Mouse (Mus musculus) spleen, adult 12 weeks (tissue): ENCODE results near the gene Rce1.
"Not testable (repeated sequence)": the region's sequence is repeated elsewhere in the genome, so short reads cannot be mapped to it uniquely, and the experiment has no call there.

Experiments
- DNase-seq: peaks from one replicate; pipeline ENCODE4 v3.0.0; 2022; ENCODE audit warnings: low spot score

The Rce1 gene

GRCm38 (mm10) chr19:4613464-4614304 is 11.8 kb downstream of the Rce1 start:
- DNase-seq: no peak

- DNase-seq: no peak
These were observed 13.1 kb downstream of the Rce1 start for GRCm38 (mm10) chr19:4612181-4612961.

- DNase-seq: no peak
These were observed 15.3 kb downstream of the Rce1 start for GRCm38 (mm10) chr19:4610109-4610508.

GRCm38 (mm10) chr19:4608511-4608910 is 16.9 kb downstream of the Rce1 start:
- no peak for DNase-seq

GRCm38 (mm10) chr19:4607406-4607805 is 18.0 kb downstream of the Rce1 start:
- no peak for DNase-seq

- DNase-seq: no peak
These were observed 19.8 kb downstream of the Rce1 start for GRCm38 (mm10) chr19:4605654-4606053.

GRCm38 (mm10) chr19:4603801-4604723 is 21.4 kb downstream of the Rce1 start:
- DNase-seq: no peak

GRCm38 (mm10) chr19:4602459-4602858 is 23.0 kb downstream of the Rce1 start:
- DNase-seq: no peak

- DNase-seq: no peak
These were observed 29.4 kb downstream of the Rce1 start for GRCm38 (mm10) chr19:4596071-4596470.

- no peak for DNase-seq
These were observed 31.5 kb downstream of the Rce1 start for GRCm38 (mm10) chr19:4593792-4594522.

- DNase-seq: no peak
These were observed 35.4 kb downstream of the Rce1 start for GRCm38 (mm10) chr19:4590025-4590424.

GRCm38 (mm10) chr19:4589081-4589480 is 36.4 kb downstream of the Rce1 start:
- no peak for DNase-seq

GRCm38 (mm10) chr19:4588430-4588829 is 37.0 kb downstream of the Rce1 start:
- DNase-seq: no peak

GRCm38 (mm10) chr19:4587426-4587825 is 38.0 kb downstream of the Rce1 start:
- no peak for DNase-seq

GRCm38 (mm10) chr19:4586783-4587182 is 38.7 kb downstream of the Rce1 start:
- not testable (repeated sequence) for DNase-seq

- no peak for DNase-seq
These were observed 41.6 kb downstream of the Rce1 start for GRCm38 (mm10) chr19:4583856-4584255.

GRCm38 (mm10) chr19:4579296-4579695 is 46.1 kb downstream of the Rce1 start:
- no peak for DNase-seq

GRCm38 (mm10) chr19:4578799-4579198 is 46.6 kb downstream of the Rce1 start:
- DNase-seq: no peak

- DNase-seq: no peak
These were observed 52.2 kb downstream of the Rce1 start for GRCm38 (mm10) chr19:4573241-4573640.
